Mouse (Mus musculus): ENCODE results near the gene Psmc2.

- TF ChIP-seq CTCF (IDR thresholded peaks at IDR 0.05; ENCODE audit: low read depth) (no peak), EP300 (IDR thresholded peaks at IDR 0.05; ENCODE audit: low read depth) (no peak)
Measured at GRCm38 (mm10) chr5:21769841-21770240, 15.2 kb upstream of the Psmc2 start.

Measured in liver, embryonic 14.5 days (tissue).